Mouse (Mus musculus): ENCODE results near the gene Styx. TPM values are rescaled to one million over a fixed set of nuclear protein-coding genes. Genes with fewer than 3 reads are reported as not detected.
"Not testable (repeated sequence)": the region's sequence is repeated elsewhere in the genome, so short reads cannot be mapped to it uniquely, and the experiment has no call there.

The Styx gene
- total RNA-seq, 2 experiments from 2014 or later, result 47.3 to 62.4 TPM

DNA sequence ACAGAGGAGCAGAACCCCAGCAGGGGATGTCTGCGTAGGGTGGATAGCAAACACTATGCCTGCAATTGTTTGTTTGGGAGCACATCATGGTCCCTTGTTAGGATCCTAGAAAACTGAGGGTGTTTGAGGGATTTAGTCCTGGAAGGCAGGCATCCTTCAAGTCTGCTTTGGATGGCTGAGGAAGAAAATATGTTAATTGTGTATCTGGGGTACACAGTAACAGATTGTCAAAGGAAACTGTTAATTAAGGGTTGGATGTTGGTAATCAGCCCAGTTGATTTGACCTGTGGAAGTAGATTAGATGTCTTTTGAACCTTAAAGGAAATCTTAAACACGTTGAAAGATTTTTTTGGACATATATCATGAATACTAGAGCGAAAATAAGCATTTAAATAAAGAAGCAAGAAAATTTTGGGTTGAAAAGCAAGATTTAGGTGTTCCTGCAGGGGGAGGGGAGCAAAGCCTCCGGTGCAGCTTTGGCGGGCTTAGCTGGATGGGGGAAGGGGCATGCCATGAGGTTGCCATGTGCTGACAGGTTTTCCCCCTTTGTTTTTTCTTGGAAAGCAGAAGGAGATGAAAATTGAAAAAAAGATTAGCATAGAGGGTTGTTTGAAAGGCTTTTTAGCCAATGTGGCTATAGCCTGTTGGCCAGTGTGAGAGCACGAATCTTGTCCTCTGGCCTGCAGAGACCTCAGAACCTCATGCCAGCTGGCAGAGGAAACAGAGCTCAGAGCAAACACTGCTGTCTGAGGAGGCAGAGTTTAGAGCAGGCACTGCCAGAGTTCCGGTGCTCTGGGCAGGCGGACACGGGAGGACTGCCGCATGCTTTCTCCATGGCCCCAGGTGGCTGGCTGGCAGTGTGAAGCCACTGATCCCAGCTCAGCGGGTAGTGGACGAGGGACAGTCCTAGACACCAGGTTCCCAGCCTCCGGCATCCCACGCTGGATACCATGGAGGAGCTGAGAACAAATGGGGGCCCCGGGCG lies 13.6 kb downstream of the Styx start:
- DNase-seq, result peak; percentile 66

DNA sequence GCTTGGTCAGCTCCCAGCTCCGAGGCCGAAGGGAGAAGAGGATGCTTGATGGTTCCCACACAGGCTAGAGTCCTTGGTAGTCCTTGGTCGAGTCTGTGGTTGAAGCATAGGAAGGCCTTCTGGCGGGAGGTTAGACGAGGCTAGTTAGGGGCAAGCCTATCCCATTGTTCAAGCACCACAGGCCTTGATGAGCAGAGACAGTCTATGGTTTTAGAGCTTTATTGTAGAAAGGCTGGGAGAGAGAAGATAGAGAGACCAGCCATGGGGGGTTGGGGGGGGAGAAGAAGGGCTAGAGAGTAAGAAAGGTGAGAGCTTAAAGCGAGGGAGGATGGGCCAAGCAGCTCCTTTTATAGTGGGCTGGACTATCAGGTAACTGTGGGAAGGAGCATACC lies 14.3 kb downstream of the Styx start:
- no peak for DNase-seq

DNA sequence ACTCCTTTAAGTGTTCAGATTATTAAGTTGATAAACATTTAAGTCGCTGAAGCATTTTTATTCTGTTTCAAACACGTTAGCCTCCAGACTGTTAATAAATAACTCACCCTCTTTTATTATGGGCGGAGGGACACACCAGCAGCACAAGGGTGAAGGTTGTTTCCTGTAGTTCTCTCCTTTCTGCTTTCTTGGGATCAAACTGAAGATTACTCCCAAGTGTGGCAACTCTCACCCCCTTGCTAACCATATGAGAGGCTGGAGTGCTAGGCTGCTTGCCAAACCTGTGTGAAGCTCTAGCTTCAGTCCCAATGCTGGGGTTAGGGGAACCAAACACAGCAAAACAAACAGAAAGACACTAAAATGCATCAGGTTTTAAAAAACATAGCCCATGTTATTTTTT lies 27.9 kb downstream of the Styx start:
- no peak for DNase-seq

DNA sequence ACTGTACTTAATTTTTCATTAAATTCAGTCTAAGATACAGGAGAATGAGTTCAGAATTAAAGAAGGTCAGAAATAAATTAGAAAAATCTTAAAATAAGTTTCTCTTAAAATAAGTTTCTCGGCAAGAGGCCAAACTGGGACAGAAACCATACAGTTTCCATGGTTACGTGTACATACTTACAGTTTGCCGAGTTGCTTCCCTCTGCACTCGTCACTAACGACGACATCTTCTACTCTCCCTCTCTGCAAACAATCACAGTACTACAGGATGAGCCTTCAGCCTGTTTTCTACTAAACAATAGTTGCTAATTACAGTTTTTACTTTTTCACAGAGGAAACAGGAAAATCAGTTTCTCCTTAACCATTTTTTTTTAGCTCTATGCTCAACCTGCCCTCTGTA lies 29.9 kb downstream of the Styx start:
- no peak for DNase-seq

DNA sequence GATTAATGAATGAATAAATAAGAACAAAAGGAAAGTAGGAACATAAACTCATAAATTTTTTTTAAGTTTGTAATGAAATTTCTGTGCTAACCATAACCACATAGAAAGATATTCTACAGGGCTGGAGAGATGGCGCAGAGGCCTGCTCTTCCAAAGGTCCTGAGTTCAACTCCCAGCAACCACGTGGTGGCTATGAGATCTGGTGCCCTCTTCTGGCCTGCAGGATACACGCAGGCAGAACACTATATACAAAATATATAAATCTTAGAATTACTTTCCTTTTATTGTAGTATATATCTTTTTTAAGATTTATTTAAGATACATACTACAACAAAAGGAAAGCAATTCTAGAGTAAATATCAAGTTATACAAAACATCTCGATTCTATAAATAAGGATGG lies 32.0 kb downstream of the Styx start:
- no peak for DNase-seq

DNA sequence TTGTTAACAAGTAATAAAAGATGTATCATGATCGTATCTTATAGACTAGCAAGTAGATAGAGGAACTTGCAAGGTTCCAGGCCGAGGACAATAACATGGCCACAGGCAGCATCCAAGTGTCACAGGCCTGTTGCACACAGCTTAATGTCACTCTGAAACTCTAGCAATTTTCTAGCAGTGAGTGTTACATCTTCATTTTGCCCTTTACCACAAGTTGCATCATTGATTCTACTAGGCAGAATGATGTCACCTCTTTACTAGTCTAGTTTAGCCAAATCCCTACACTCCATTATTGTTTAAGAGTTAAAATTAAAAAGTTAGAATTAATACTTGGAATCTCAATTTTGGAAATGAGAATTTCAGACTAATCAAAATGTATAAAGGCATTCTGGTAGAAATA lies 34.7 kb downstream of the Styx start:
- no peak for DNase-seq

DNA sequence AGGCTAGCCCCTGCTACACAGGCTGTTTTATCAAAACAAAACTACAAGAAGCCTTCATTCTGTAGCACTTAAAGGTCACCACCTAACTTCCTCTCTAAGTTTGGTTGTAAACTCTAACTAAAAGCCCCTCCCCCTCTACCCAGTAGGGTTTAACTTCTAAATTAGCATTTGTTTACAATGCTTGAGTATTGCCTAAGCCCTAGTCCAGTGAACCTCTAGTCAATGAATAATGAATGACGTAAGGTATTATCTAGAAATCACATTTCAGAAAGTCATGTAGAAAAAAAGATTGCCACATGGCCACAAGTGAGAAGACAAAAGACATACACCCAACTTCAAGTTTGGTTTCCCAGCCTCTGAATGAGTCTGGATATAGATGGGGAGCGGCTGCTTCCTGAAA lies 36.6 kb downstream of the Styx start:
- DNase-seq, result no peak

DNA sequence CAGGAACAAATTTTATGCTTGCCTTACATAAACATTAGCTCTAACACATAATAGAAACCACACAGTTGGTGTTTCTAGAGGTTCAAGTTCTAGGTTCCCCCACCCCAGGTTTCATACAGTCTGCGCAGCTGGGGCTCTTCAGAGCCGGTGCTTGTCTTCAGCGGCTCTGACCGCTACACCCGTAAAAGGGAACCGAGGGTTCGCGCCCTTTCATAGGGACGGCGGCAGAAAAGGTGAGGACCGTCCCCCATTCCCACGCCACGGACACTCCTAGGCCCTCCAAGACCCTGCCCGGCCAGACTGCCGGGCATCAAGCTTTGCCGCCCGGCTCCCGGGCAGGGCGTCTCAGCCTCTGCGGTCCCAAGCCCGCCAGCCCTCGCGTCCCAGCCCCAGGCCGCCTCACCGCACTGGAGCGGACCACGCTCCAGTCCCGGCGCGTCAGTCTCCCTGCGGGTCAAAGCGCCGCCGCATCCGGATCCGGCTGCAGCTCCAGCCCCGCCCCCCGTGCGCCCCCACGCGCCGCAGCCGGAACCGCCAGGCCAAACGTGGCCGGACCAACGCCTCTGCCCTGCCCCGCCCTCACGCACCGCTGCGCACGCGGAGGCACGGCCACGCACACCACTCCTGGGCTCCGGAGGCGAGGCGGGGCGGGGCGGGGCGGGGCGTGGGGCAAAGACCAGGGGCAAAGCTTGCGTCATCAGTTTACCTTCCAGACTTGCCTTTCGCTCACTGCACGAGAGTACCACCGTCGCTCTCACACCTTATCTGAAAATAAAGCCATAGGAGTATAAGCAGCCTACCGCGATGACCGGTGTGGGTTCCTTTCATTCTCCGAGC lies 37.7 kb downstream of the Styx start:
- DNase-seq, result peak; percentile 95

DNA sequence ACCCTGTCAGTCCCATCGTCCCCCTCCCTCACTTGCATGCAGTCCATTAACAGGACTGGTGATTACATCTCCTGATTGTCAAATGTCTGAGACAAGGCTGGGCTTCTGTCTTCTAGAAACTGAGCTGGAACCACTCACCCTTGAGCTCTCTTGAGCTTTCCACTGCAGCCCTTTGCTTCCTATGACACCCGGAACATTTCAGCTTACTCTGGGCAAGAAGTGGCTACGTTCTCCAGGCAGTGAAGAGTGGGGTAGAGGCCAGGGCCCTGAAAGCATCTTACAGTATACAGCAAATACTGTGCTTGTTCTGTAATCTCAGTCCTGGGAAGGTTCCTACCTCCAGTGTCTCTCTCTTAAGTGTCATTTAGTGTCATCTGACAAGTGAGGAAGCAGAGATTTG lies 38.3 kb downstream of the Styx start:
- DNase-seq, result no peak

DNA sequence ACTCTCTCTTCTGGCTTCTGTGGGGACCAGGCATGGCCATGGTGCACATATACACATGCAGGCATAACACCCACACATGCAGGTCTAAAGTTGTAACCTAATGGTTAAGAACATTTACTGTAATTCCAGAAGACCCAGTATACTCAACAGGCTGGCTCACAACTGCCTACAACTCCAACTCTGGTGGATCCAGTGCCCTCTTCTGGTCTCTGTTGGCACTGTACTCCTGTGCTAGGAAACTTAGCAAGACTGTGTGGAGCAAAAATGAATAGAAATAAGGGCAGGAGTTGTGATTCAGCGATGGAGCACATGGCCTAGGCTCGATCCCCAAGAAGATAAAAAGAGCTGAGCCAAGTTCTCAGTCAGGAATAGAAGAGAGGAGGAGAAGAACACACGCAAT lies 48.9 kb downstream of the Styx start:
- DNase-seq, result no peak

DNA sequence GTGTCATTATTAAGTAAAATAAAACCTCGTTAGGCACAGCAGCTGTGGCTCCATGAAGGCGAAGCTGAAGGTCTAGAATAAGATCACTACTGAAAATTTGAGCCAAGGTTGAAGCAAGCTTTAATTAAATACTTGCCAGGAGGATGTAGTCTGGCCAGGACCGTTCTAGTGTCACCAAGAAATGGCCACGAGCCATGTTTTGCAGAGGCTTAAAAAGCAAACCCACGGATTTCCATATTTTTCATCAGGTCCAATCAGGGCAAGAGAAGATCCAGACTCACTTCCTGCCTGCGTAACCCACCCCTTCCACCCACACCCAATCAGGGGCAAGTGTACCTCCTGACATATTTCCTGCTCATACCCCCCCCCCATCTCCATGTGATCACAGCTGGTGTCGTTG lies 52.8 kb downstream of the Styx start:
- no peak for DNase-seq

DNA sequence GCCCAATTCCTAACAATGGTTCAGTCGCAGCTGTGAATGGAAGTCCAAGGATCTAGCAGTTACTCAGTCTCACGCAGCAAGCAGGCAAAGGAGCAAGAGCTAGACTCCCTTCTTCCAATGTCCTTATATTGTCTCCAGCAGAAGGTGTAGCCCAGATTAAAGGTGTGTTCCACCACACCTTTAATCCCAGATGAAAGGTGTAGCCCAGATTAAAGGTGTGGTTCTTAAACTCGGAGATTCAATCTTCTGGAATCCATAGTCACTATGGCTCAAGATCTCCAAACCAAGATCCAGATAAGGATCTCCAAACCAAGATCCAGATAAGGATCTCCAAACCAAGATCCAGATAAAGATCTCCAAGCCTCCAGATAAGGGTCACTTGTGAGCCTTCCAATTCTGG lies 53.9 kb downstream of the Styx start, which contains the start of gene Gnpnat1:
Gene Gnpnat1, minus strand, starts transcription at position 101 of the 400 bp plus-strand sequence.
- not testable (repeated sequence) for DNase-seq

DNA sequence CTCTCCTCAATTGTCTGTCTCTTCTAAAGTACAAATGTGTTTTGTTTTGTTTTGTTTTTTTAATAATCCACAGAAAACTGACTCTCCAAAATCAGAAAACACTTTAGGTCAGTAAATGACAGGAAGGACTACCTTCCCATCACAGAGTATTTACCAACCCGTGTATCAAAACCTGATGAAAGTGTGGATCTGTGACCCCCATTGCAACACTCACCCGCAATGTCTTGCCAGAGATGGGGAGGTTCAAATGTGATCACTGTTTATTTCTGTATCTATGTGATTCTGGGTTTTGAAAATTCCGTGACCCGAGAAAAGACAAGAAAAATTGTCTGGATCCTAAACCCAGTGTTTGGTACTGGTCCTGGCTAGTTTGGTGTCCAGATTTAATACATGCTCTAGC lies 65.4 kb downstream of the Styx start:
- no peak for DNase-seq

DNA sequence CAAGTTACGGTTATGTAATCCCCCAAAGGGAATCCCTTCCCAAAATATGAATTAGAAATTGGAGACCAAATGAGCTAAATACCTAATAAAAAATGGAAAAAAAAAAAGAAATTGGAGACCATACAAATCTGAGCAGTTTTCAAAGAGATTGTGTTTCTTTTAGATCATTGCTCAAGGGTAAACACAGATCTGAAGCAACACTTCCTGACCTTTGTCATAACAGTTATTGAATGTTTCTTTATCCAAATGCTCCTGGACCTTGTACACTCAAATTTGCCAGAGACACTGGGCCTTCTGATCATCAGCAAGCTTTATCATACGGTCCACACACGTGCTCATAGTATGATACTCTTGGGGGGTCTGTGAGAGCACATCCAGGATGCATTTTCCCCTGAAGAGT lies 67.7 kb downstream of the Styx start:
- no peak for DNase-seq

DNA sequence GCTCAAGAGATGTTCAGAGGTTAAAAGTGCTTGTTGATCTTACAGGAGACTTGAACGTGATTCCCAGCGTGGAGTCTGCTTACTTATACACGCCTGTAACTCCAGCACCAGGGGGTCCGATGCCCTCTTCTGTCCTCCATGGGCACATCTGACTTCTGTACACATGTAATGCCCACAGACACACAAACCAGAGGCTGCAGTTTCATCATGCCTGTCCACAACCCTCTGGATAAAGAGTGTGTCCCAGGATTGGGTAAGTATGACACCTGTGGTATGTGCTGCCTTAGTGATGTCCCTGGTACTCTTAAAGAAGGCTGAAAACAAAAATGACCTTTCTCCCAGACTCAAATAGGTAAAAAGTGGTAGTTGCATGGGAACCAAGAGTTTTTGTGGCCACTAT lies 68.4 kb downstream of the Styx start:
- no peak for DNase-seq

DNA sequence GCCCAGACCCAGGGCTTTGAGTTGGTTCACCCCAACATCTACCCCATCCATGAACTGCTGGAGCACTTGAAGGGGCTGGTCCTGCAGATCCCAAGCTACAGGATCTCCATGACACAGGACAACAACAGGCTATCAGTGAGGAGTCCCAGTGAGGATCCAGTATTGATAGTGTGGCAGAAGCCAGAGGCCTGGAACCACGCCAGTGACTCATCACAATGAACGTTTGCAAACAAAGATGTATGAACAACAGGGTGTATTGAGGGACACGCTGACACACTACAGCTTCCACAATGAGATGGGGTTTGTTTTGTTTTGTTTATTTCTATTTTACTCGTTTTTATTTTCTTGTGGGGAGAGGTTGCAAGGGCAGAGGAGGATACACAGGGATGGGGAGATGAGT lies 71.5 kb downstream of the Styx start:
- no peak for DNase-seq

DNA sequence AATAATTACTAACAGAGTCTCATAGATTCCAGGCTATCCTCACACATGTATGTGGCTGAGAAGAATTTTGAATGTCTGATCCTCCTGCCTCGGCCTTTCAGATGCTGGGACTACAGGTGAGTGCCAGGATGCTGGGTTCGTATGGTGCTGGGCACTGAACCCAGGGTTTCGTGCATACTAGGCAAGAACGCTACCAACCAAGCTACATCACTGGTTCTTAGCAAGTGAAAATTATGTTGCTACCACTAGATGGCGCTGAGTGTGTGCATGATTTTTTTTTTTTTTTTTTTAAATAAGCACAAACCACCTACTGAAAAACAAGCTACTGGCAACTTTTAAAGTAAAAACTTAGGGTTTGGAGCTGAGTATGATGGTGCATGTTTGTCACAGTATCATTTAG lies 72.3 kb downstream of the Styx start:
- no peak for DNase-seq

DNA sequence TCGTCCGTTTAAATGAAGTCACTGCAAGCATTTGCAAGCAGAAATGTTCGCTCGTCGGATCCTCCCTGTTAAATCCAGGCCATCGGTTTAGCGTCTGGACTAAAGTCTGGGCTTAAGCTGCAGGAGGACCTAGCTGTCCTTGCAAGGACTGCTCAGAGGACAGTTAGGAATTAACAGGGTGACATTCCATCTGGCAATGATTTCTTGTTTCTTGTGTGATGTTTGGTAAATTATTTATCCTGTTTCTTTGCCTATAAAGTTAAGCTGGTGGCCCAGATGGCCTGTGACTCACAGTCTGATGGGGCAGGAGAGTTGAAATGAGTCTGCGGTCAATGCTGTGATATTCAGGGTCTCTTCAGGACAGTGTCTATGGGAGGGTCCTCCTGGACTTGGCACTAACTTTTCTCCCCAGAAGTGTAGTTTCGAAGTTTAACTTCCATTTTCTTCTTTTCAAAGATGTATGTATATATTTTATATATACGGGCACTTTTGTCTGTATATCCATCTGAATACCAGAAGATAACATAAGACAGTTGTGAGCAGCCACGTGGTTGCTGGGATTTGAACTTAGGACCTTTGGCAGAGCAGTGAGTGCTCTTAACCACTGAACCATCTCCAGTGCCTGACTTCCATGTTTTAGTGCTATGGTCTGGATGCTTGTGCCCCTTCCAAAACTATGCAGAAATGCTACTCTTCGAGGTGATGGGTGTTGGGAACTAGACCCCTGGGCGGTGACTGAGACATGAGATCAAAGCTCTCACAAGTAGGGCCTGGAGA lies 79.4 kb downstream of the Styx start:
- no peak for DNase-seq

DNA sequence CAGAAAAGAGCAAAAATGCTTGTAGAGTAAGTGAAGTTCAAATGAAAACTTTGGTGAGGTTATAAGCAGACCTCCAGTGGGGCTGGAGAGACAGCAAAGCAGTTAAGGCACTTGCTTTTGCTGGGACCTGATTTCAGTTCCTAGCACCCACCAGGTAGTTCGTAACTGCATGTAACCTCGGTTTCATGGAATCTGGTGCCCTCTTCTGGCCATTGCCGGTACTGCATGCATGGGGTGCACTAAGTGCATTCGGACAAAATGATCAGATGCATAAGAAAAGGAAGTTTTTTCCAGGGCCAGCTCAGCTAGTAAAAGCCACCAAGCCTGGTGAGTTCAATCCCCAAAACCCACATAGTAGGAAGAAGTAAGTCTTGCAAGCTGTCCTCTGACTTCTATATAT lies 81.1 kb downstream of the Styx start:
- DNase-seq, result no peak

DNA sequence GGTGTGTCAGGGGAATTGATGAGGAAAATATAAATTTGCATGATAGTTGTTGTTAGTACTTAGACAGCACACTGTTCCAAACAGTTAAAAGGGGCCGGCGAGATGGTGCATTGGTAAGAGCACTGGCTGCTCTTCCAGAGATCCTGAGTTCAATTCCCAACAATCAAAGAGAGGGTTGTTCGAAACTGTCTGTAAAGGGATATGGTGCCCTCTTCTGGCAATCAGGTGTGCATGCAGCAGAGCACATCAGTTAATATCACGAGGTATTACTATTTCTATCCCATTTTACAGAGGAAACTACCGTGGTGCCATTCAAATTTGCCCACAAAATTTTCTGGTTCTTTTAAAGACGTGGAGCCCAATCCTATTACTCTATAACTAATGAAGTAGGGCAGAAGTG lies 83.3 kb downstream of the Styx start:
- DNase-seq, result no peak

DNA sequence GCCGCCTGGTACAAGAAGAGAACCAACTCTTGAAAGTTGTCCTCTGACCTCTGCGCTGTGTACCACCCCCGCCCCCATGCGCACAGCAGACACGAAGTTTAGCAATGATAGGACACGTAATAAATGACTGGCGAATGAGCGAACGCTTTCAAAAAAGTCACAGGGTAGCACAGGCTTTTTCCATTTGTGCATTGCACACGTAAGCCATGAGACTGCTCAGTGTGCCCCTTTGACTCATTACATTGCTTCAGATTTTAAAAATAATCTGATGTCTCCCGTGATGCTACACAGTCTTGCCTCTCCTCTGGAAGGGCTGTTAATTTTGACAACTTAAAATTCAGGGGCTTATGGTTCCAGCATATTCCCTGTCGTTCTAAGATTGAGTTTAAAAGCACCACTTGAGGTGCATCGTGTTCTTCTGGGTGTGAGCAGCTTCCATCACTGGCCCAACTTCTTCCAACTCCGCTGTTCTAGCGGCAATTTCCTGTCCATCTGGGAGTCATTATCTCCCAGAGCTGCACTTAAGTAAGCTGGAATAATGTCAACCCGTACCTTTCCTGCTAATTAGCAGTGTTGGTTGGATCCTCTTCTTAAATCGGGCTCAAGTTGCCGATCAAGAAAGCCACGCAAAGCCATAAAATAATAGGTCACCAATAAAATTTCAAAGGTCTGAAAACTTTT lies 87.5 kb downstream of the Styx start:
- no peak for DNase-seq

DNA sequence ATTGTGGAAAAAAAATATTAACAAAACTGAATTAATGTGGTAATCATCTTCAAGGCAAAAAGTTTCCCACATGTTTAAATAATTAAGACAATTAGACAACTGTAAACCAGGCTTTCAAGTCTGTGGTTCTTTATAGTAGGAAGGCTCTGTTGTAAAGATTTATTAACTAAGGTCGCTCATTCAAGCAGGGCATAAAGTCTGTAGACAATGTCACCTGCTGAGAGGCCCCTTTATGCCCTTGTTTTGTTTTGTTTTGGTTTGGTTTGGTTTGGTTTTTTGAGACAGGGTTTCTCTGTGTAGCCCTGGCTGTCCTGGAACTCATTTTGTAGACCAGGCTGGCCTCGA lies 88.0 kb downstream of the Styx start:
- DNase-seq, result no peak
